Mouse (Mus musculus) hindbrain, embryonic 16.5 days (tissue): ENCODE data around the gene Uchl3. TPM values are rescaled to one million over a fixed set of nuclear protein-coding genes. Genes with fewer than 3 reads are reported as not detected.
A peak's percentile ranks its signal among the peaks of the same experiment; 100 is the strongest.

Experiments
- ATAC-seq: fragments of 200-750 bp; cut with Nextera tagmentation; 2 replicates; pipeline ENCODE4 v1.8.0; 2017; ENCODE audit warnings: moderate TSS enrichment, moderate library complexity
- H3K27ac ChIP-seq: fragments of 300-500 bp; sonication (generic); 2 replicates; pipeline ENCODE4 v1.5.1; 2014; ENCODE audit warnings: low read depth, mild to moderate bottlenecking, control low read depth, low read length, moderate library complexity
- H3K27me3 ChIP-seq: fragments of 300-500 bp; sonication (generic); replicated peaks from 2 replicates; pipeline ENCODE4 v1.6.1; 2014; ENCODE audit warnings: low read length; ENCODE audit not compliant: control insufficient read depth, insufficient read depth
- H3K36me3 ChIP-seq: fragments of 300-500 bp; sonication (generic); 2 replicates; pipeline ENCODE4 v1.6.1; 2014; ENCODE audit warnings: mild to moderate bottlenecking, low read length, moderate library complexity, mixed read lengths; ENCODE audit not compliant: control insufficient read depth, insufficient read depth
- H3K4me1 ChIP-seq: fragments of 300-500 bp; sonication (generic); 2 replicates; pipeline ENCODE4 v1.6.1; 2014; ENCODE audit warnings: low read depth, low read length; ENCODE audit not compliant: control insufficient read depth, insufficient read depth
- H3K4me2 ChIP-seq: fragments of 300-500 bp; sonication (generic); 2 replicates; pipeline ENCODE4 v1.6.1; 2014; ENCODE audit warnings: mild to moderate bottlenecking, low read length, control low read depth, moderate library complexity
- H3K4me3 ChIP-seq: fragments of 300-500 bp; sonication (generic); 2 replicates; pipeline ENCODE4 v1.5.1; 2014; ENCODE audit warnings: mild to moderate bottlenecking, low read length, control low read depth, moderate library complexity
- H3K9ac ChIP-seq: fragments of 300-500 bp; sonication (generic); 2 replicates; pipeline ENCODE4 v1.6.1; 2014; ENCODE audit warnings: low read depth, mild to moderate bottlenecking, control low read depth, low read length, moderate library complexity
- H3K9me3 ChIP-seq: fragments of 300-500 bp; sonication (generic); 2 replicates; pipeline ENCODE4 v1.6.1; 2014; ENCODE audit warnings: mild to moderate bottlenecking, low read length, moderate library complexity; ENCODE audit not compliant: control insufficient read depth
- WGBS: fragments of 180-500 bp; shearing (Covaris S2); extraction: QIAGEN DNeasy Blood & Tissue Kit; methylation state at CpG from one replicate; pipeline ENCODE4 v1.1.7; 2014; 5-methylcytosine and 5-hydroxymethylcytosine counted together
- polyA plus RNA-seq: library from polyadenylated mRNA; unstranded; fragments of >200 nt; fragmentation: Nextera tagmentation; extraction: Ambion mirVana; gene quantifications from 2 replicates; pipeline ENCODE4 v1.2.1, GENCODE M21; 2015

Uchl3 gene
- polyA plus RNA-seq, 1 experiment from 2014 or later = 258 TPM

DNA sequence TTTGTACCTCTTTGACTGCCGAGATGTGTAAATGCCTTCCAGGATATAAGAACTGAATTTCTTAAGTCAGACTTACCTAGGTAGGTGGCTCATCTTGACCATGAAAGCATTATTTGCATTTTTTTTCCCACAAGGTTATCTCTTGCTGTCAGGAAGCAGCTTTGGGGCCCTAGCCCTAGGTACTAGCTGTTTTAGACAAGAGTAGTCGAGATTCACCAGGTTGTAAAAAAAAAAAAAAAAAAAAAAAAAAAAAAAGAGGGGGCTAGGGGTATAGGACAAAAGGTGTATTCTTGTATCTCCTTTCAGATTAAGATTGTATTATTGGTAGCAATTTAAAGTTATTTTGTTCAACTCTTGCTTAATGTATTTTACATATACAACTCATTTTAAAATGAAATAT, 23.2 kb upstream of the Uchl3 start:
- Histone ChIP-seq H3K9me3 (no peaks in the 10 kb centered on the region), H3K4me1 (no peaks in the 10 kb centered on the region), H3K27me3 (no peaks in the 10 kb centered on the region), H3K4me2 (no peak overlapping the region), H3K9ac (no peak overlapping the region), H3K4me3 (no peak overlapping the region), H3K27ac (no peak overlapping the region), H3K36me3 (peaks cover 12% of the 10 kb centered on the region)
- ATAC-seq = no peak
- WGBS = 88% methylated on average over 2 of the region's 2 CpGs

DNA sequence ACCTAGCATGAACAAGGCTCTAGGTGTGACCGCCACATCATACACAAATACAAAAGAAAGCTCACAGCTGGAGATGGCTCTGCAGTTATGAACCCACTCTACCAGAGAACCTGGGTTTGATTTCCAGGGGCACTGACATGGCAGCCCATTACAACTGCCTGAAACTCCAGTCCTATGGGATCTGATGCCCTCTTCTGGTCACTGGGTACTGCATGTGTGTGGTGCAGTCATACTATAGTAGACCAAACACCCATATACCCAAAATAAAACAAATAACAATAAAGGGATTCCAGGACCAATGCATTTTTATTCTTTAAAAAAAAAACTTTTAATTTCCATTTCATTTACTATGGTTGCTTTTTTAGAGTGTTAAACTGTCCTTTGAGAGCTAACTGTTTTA, 18.0 kb upstream of the Uchl3 start:
- Histone ChIP-seq H3K27me3 (no peaks in the 10 kb centered on the region), H3K9me3 (no peaks in the 10 kb centered on the region), H3K27ac (no peak overlapping the region), H3K36me3 (peaks cover 14% of the 10 kb centered on the region), H3K9ac (no peak overlapping the region), H3K4me1 (peaks cover 4% of the 10 kb centered on the region), H3K4me3 (no peak overlapping the region), H3K4me2 (no peak overlapping the region)
- ATAC-seq = no peak
- 95% methylated on average over 1 of the region's 1 CpGs for WGBS

DNA sequence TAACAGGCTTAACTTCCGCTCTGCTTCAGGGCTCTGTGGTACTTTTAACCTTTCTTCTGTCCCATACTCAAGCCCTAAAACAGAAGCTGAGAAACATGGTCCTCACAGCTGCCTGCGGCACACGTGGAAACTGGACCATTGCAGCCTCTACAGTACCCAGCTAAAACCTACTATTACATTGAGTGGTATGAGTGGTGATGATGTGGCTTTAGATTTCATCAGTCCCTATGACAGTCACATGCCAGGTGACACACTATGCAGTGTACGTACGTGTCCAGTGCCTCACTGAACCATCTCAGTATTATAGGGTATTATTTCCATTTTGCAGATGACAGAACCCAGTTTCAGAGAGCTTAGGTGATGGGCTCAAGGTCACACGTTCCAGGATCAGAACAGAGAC, 16.4 kb upstream of the Uchl3 start:
- 94% methylated on average over 6 of the region's 6 CpGs for WGBS
- Histone ChIP-seq H3K27me3 (no peaks in the 10 kb centered on the region), H3K9ac (no peak overlapping the region)

DNA sequence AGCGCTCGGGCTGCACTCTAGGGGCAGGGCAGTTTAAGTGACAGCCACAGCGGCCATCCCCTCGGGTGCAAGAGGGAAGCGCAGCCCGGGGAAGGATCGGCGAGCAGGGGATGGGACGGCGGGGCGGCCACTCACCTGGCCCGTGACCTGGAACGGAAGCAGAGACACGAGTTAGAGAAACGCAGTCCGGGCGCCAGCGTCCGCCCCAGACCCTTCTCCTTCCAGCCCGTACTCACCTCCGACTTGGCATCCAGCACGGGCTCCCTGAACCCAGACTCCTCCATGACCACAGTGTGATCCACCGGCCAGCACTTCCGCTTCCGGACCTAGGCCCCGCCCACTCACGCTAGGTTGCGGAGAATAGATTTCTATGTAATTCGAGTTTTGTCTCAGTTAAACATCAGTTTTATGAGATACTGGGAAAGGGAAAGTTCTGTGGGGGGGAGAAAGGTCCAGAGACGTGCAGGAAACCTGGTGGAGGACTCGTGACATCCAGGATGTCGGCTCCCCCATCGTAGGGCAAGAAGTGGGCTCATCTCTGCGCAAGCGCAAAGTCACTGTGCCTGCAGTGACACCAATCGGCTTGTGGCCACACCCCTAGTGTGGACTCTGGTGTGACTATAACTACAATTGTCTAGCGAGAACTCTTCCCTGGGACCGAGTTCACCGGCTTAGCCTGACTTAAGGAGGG, 13.5 kb upstream of the Uchl3 start, which contains the start of gene Commd6:
Commd6 (minus strand) TSS at position 534 of the 691 bp plus-strand sequence.
- 0% methylated on average over 38 of the region's 39 CpGs for WGBS
- ATAC-seq = peak; percentile 99
- peak within 1 kb of the TSS; percentile 90 for H3K27ac ChIP-seq
- H3K4me3 ChIP-seq = peak within 1 kb of the TSS; percentile 67
- H3K4me1 ChIP-seq = peaks cover 4% of the 10 kb centered on the region
- peak within 1 kb of the TSS; percentile 90 for H3K9ac ChIP-seq
- peaks cover 3% of the 10 kb centered on the region; the same call in 1 of the 2 replicates for H3K36me3 ChIP-seq
- no peaks in the 10 kb centered on the region for H3K27me3 ChIP-seq
- no peaks in the 10 kb centered on the region for H3K9me3 ChIP-seq
- peak within 1 kb of the TSS; percentile 90 for H3K4me2 ChIP-seq

More for the DNA sequence above, 16.4 kb upstream of the Uchl3 start:
- Histone ChIP-seq H3K4me3 (no peak overlapping the region), H3K27ac (no peak overlapping the region), H3K4me2 (no peak overlapping the region), H3K9me3 (no peaks in the 10 kb centered on the region), H3K36me3 (peaks cover 12% of the 10 kb centered on the region), H3K4me1 (peaks cover 4% of the 10 kb centered on the region)
- no peak for ATAC-seq

DNA sequence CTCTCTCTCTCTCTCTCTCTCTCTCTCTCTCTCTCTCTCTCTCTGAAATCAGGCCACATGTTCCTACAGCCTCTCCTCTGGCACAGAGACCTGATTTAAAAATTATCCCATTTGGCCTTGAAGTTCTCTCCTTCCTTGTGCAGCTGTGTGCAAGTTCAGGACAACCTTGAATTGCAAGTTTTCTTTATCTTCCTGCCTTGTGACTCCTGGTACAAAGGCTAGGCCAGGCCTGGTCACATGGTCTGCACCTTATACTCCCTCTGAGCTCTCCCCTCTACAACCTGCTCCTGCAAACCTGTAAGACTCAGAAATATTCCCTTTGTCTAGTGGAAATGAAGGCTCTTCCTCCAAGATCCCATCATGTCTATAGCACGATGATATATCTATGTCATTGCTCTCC, 8.8 kb upstream of the Uchl3 start:
- 94% methylated on average over 1 of the region's 1 CpGs for WGBS
- H3K27me3 ChIP-seq = no peaks in the 10 kb centered on the region
- no peak overlapping the region for H3K27ac ChIP-seq
- H3K9me3 ChIP-seq = no peaks in the 10 kb centered on the region
- H3K4me1 ChIP-seq = no peaks in the 10 kb centered on the region
- no peak overlapping the region for H3K4me2 ChIP-seq
- H3K4me3 ChIP-seq = no peak overlapping the region
- no peak for ATAC-seq
- H3K36me3 ChIP-seq = no peaks in the 10 kb centered on the region
- no peak overlapping the region for H3K9ac ChIP-seq

DNA sequence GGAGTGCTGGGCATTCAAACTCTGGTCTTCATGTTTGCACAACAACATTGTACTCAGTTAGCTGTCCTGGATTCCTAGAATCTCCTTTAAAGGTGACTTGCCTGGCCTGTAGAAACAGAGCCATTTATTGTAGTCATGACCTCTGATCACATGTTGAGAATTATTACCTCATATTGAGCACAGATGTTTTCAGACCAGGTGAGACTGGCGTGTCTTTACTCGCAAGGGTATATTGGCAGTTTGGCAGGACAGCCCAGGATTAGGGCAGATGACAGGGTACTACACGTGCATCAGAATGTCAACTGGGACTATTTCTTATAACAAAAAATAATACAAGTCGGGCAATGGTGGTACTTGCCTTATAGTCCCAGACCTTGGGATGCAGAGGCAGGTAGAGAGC, 3.2 kb upstream of the Uchl3 start:
- Histone ChIP-seq H3K27me3 (no peaks in the 10 kb centered on the region), H3K4me2 (no peak overlapping the region), H3K36me3 (no peaks in the 10 kb centered on the region), H3K4me1 (peaks cover 4% of the 10 kb centered on the region; the same call in 1 of the 2 replicates), H3K4me3 (no peak overlapping the region), H3K9ac (no peak overlapping the region), H3K9me3 (no peaks in the 10 kb centered on the region), H3K27ac (no peak overlapping the region)
- WGBS = 90% methylated on average over 4 of the region's 4 CpGs
- no peak for ATAC-seq

DNA sequence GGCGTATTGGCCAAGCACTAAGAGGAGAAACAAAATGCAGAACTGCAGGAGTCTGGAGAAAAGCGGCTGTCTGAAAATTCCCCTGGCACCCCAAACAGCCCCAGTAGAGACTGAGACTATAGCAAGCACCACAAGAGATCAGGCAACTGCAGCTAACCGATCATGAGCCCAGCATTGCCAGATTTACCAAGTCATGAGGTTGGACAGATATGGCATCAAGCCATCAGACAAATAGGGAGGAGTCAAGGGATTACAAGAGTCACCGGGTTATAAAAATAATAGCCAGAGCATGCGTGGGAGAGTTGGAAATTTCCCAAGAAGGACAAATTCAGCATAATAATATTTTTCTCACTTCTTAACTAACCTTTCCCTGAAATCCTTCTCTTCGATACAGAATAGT, 1.2 kb upstream of the Uchl3 start:
- H3K9ac ChIP-seq = no peak overlapping the region
- peaks cover 6% of the 10 kb centered on the region; the same call in 1 of the 2 replicates for H3K4me1 ChIP-seq
- H3K27ac ChIP-seq = no peak overlapping the region
- H3K4me3 ChIP-seq = no peak overlapping the region
- H3K9me3 ChIP-seq = no peaks in the 10 kb centered on the region
- H3K36me3 ChIP-seq = no peaks in the 10 kb centered on the region
- WGBS = 89% methylated on average over 6 of the region's 6 CpGs
- no peak overlapping the region for H3K4me2 ChIP-seq
- no peak for ATAC-seq
- H3K27me3 ChIP-seq = no peaks in the 10 kb centered on the region

DNA sequence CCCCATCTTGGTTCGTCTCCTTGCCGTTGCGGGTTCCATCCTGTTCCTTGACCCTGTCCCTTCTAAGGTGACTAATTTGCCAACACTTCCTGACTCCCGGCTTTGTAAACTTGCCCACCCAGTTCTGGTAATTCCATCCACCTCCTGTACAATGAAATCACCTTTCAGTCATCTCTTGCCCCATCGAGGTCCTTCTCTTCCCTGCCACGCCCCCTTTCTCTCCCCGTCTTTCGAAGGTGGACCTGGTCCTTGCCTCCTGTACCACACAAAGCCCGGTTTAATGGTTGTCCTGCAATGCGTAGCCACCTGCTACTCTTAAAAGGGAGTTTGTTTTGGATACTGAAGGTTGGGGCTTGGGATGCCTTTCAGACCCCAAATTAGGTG, 751 bp downstream of the Uchl3 start:
- peak; percentile 21; the same call in 1 of the 2 replicates for ATAC-seq
- Histone ChIP-seq H3K27me3 (no peaks in the 10 kb centered on the region), H3K27ac (peak overlapping the region; percentile 78; the same call in 1 of the 2 replicates), H3K4me3 (peak overlapping the region; percentile 65), H3K36me3 (no peaks in the 10 kb centered on the region; the same call in 1 of the 2 replicates), H3K9ac (peak overlapping the region; percentile 90), H3K4me1 (peaks cover 6% of the 10 kb centered on the region; the same call in 1 of the 2 replicates), H3K4me2 (peak overlapping the region; percentile 81), H3K9me3 (no peaks in the 10 kb centered on the region)
- under 1% methylated on average over 10 of the region's 10 CpGs for WGBS

DNA sequence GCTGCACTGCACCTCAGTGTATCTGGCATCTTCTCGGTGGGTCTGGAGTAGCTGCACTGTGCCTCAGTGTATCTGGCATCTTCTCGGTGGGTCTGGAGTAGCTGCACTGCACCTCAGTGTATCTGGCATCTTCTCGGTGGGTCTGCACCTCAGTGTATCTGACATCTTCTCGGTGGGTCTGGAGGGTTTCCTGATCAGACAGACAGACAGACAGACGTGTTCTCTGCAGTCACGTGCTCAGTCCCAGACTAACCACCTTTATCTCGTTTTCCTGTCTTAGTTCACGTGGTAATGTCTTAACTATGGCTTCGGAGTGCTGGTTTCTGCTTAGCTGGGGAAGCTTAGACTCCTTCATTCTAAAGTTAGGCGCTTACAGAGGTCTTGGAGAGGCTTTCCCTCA, 2.5 kb downstream of the Uchl3 start:
- H3K4me2 ChIP-seq = no peak overlapping the region
- H3K4me1 ChIP-seq = peaks cover 6% of the 10 kb centered on the region; the same call in 1 of the 2 replicates
- no peaks in the 10 kb centered on the region for H3K9me3 ChIP-seq
- H3K27me3 ChIP-seq = no peaks in the 10 kb centered on the region
- no peak overlapping the region for H3K9ac ChIP-seq
- no peak overlapping the region for H3K4me3 ChIP-seq
- no peak for ATAC-seq
- 86% methylated on average over 10 of the region's 10 CpGs for WGBS
- H3K27ac ChIP-seq = no peak overlapping the region
- peaks cover 4% of the 10 kb centered on the region; the same call in 1 of the 2 replicates for H3K36me3 ChIP-seq
